Comparison of ENCODE assay signal across 11 mouse cellular contexts in the genomic region with DNA sequence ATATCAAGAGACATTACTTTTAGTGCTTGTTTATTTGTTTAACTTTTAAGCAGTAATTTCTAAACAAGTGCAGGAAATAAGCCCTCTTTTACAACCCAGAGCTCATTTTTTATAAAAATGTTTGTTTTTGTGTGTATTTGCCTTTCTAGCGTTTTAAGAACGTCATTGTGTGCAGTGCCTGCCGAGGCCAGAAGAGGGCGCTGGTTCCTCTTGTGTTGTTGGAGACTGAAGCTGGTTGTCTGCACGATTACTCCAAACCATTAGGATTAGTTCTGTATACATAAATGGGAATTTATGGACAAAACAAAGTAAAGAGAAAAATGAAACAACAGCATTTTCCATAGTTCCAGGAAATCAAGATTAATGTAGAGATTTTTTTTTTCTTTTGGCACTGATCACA. TPM values are rescaled to one million over a fixed set of nuclear protein-coding genes. Genes with fewer than 3 reads are reported as not detected.
DNase-seq lines count a peak whose midpoint lies in the region; ATAC-seq and TF ChIP-seq lines count a peak whose summit lies in the region.
"Had no signal": no experiment of that assay in that cellular context is flagged by ENCODE, and none has a peak within 500 bp of the region (broad histone marks: within the 10 kb centered on the region; RNA-seq: fewer than 3 reads in every experiment).

No protein-coding gene starts in this region.

- no peak overlapping the region for H3K4me2 ChIP-seq in forebrain, embryonic 16.5 days (ENCODE audit: low read length)
- H3K4me2 ChIP-seq: hindbrain, embryonic 15.5 days; liver, embryonic 15.5 days had no signal

- H3K4me3 ChIP-seq in bone marrow, adult 2 months (replicated peaks; ENCODE audit: control insufficient read depth, low read depth, low read length), result no peak overlapping the region
- no peak overlapping the region for H3K4me3 ChIP-seq in olfactory bulb, adult 2 months (ENCODE audit: insufficient read depth, low read depth, low read length)
- H3K4me3 ChIP-seq in forebrain, embryonic 16.5 days (replicated peaks; ENCODE audit: low read length), result no peak overlapping the region
- H3K4me3 ChIP-seq: erythroblast, embryonic 14.5 days; hindbrain, embryonic 15.5 days; liver, embryonic 15.5 days had no signal

- 75% methylated on average over 5 of the region's 5 CpGs for WGBS in bone marrow, adult 2 months
- 62% methylated on average over 5 of the region's 5 CpGs for WGBS in olfactory bulb, adult 2 months
- WGBS in forebrain, embryonic 16.5 days, result 60% methylated on average over 5 of the region's 5 CpGs

- peak; percentile 24 to 65 for DNase-seq in cerebellum, postnatal 14 days
- peak; percentile 7 for DNase-seq in lung, postnatal 14 days
- no peak for DNase-seq in lung, adult 18-20 months
- DNase-seq in heart, postnatal 36 days, result no peak

- intact Hi-C loops in heart, postnatal 36 days (cut with DNase I), result no loop called here

- peak; percentile 58 for TF ChIP-seq CTCF in bone marrow, adult 2 months (IDR thresholded peaks at IDR 0.05; ENCODE audit: control insufficient read depth, insufficient read depth, low read length)
- 0 out of 2 replicates have a peak, but pooled peaks have one; percentile 15 for TF ChIP-seq CTCF in olfactory bulb, adult 2 months (IDR thresholded peaks at IDR 0.05; ENCODE audit: insufficient read depth, low read depth, low read length)

- no peaks in the 10 kb centered on the region for H3K9me3 ChIP-seq in forebrain, embryonic 16.5 days (ENCODE audit: control insufficient read depth, low read length)
- H3K9me3 ChIP-seq: hindbrain, embryonic 15.5 days; liver, embryonic 15.5 days had no signal

- H3K4me1 ChIP-seq in bone marrow, adult 2 months (ENCODE audit: control insufficient read depth, insufficient read depth, low read length), result peaks cover 1% of the 10 kb centered on the region; the same call in 1 of the 2 replicates
- peaks cover 4% of the 10 kb centered on the region; the same call in 1 of the 2 replicates for H3K4me1 ChIP-seq in olfactory bulb, adult 2 months (ENCODE audit: control insufficient read depth, insufficient read depth, low read length)
- peaks cover 11% of the 10 kb centered on the region for H3K4me1 ChIP-seq in forebrain, embryonic 16.5 days (replicated peaks; ENCODE audit: control insufficient read depth, insufficient read depth, low read length)

- no peak for TF ChIP-seq POLR2A in bone marrow, adult 2 months (IDR thresholded peaks at IDR 0.05; ENCODE audit: borderline replicate concordance, control insufficient read depth, low read depth, low read length)
- no peak for TF ChIP-seq POLR2A in olfactory bulb, adult 2 months (IDR thresholded peaks at IDR 0.05; ENCODE audit: insufficient read depth, low read depth, low read length)

- H3K9ac ChIP-seq in forebrain, embryonic 16.5 days (replicated peaks; ENCODE audit: low read depth, low read length), result no peak overlapping the region
- H3K9ac ChIP-seq: hindbrain, embryonic 15.5 days; liver, embryonic 15.5 days had no signal

- H3K27me3 ChIP-seq in forebrain, embryonic 16.5 days (replicated peaks; ENCODE audit: control insufficient read depth, insufficient read depth, low read length), result no peaks in the 10 kb centered on the region
- H3K27me3 ChIP-seq: hindbrain, embryonic 15.5 days; liver, embryonic 15.5 days had no signal

- no peak for ATAC-seq in cerebellum, adult (ENCODE audit: insufficient number of reproducible peaks, low FRiP score, low TSS enrichment)
- no peak for ATAC-seq in forebrain, embryonic 16.5 days

- no peak overlapping the region for H3K27ac ChIP-seq in bone marrow, adult 2 months (ENCODE audit: control insufficient read depth, insufficient read depth, low read depth, low read length, poor library complexity)
- H3K27ac ChIP-seq in olfactory bulb, adult 2 months (ENCODE audit: insufficient read depth, low read depth, low read length), result no peak overlapping the region
- H3K27ac ChIP-seq in forebrain, embryonic 16.5 days (ENCODE audit: low read length), result no peak overlapping the region
- H3K27ac ChIP-seq: hindbrain, embryonic 15.5 days; liver, embryonic 15.5 days had no signal

- H3K36me3 ChIP-seq in forebrain, embryonic 16.5 days (ENCODE audit: control insufficient read depth, insufficient read depth), result peaks cover 37% of the 10 kb centered on the region

RNA-seq across cellular contexts. Expression of a gene that starts 5.3 kb away (rescaled TPM):
- 10.3 and 18.8 TPM in 2 replicates for polyA plus RNA-seq in bone marrow, adult 2 months (2011; ENCODE audit: insufficient read depth, insufficient read length, low replicate concordance, missing spikeins)
- polyA plus RNA-seq in olfactory bulb, adult 2 months (2012; ENCODE audit: insufficient read depth, insufficient read length, low replicate concordance, missing spikeins), result not detected in 2 replicates
- 66.6 and 73.6 TPM in 2 replicates for polyA plus RNA-seq in forebrain, embryonic 16.5 days (2015; fragmentation: Nextera tagmentation; extraction: Ambion mirVana)
- total RNA-seq in heart, postnatal 36 days (2021), result 10 to 100 TPM; 16.0 to 17.1 TPM

RNA-seq across cellular contexts. Expression of a gene that starts 26.7 kb away (rescaled TPM):
- 2.2 and 11.5 TPM in 2 replicates for polyA plus RNA-seq in bone marrow, adult 2 months (2011; ENCODE audit: insufficient read depth, insufficient read length, low replicate concordance, missing spikeins)
- not detected in 2 replicates for polyA plus RNA-seq in olfactory bulb, adult 2 months (2012; ENCODE audit: insufficient read depth, insufficient read length, low replicate concordance, missing spikeins)
- 126 and 147 TPM in 2 replicates for polyA plus RNA-seq in forebrain, embryonic 16.5 days (2015; fragmentation: Nextera tagmentation; extraction: Ambion mirVana)
- under 1 TPM; 0.43 to 0.69 TPM for total RNA-seq in heart, postnatal 36 days (2021)

RNA-seq across cellular contexts. Expression of a gene that starts 47.4 kb away (rescaled TPM):
- 1.2 and 1.5 TPM in 2 replicates for polyA plus RNA-seq in bone marrow, adult 2 months (2011; ENCODE audit: insufficient read depth, insufficient read length, low replicate concordance, missing spikeins)
- polyA plus RNA-seq in olfactory bulb, adult 2 months (2012; ENCODE audit: insufficient read depth, insufficient read length, low replicate concordance, missing spikeins), result not detected in 2 replicates
- polyA plus RNA-seq in forebrain, embryonic 16.5 days (2015; fragmentation: Nextera tagmentation; extraction: Ambion mirVana), result 0.94 and 1.1 TPM in 2 replicates
- total RNA-seq in heart, postnatal 36 days (2021), result not detected

RNA-seq across cellular contexts. Expression of a gene that starts 51.1 kb away (rescaled TPM):
- 17.5 and 38.0 TPM in 2 replicates for polyA plus RNA-seq in bone marrow, adult 2 months (2011; ENCODE audit: insufficient read depth, insufficient read length, low replicate concordance, missing spikeins)
- not detected in 2 replicates for polyA plus RNA-seq in olfactory bulb, adult 2 months (2012; ENCODE audit: insufficient read depth, insufficient read length, low replicate concordance, missing spikeins)
- 72.9 and 76.7 TPM in 2 replicates for polyA plus RNA-seq in forebrain, embryonic 16.5 days (2015; fragmentation: Nextera tagmentation; extraction: Ambion mirVana)
- total RNA-seq in heart, postnatal 36 days (2021), result 10 to 100 TPM; 80.0 to 80.1 TPM

Comparison
In these comparisons a context has a peak if more than half of its experiments do, and no peak if none do; other contexts are left out.
1. DNase-seq: peak in cerebellum, postnatal 14 days (2 of 2) and lung, postnatal 14 days (single experiment); none in lung, adult 18-20 months (0 of 2) and heart, postnatal 36 days (0 of 2).
2. RNA of a gene that starts 5.3 kb away (polyA plus RNA-seq): 66.6 to 73.6 TPM in forebrain, embryonic 16.5 days and 10.3 to 18.8 TPM in bone marrow, adult 2 months; not detected in olfactory bulb, adult 2 months; every median in the first group is over 10 times any median in the second.